Mouse (Mus musculus) adrenal gland, adult 18-20 months (tissue): ENCODE results near the gene Celf5. TPM values are rescaled to one million over a fixed set of nuclear protein-coding genes. Genes with fewer than 3 reads are reported as not detected.

Source experiments
- DNase-seq, 2 experiments: peaks; one replicate each; pipeline ENCODE4 v3.0.0; 2021 to 2022; ENCODE audit warnings: low spot score in 2 of 2
- total RNA-seq, 2 experiments: library from RNA; stranded (reverse); gene quantifications; 1 replicate in 1 of 2; 2 replicates in 1 of 2; pipeline ENCODE4 v1.2.3; 2021

Gene Celf5
- total RNA-seq, 2 experiments from 2014 or later, result 0.42 to 0.50 TPM

DNA sequence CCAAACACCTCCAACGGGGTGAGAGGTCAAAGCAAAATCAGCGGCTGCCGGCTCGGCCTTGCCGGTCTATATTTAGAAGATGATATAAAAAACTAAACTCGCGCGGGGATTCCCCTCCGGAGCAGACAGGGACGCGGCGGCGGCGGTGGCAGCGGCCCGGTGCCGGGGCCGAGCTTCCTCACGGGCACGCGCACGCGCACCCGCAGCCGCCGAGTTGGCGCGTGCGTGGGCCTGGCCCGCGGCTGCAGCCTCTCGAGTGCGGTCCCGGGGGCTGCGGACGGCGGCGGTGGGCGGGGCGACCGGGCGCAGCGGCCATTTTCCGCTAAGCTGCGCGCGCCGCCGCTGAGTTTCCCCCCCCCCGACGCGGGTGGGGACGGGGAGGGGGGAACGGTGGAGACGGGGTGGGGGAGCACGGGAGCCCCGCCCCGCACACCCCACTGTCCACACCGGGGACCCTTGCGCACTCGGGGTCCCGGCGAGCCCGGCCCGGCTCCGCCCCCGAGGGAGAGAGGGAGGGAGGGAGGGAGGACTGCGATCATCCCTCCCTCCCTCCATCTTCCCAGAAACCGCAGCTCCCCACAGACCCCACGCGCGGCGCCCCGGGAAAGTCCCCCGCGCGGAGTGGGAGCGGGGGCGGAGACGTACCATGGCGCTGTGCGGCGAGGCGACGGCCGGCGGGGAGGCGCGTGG lies 52.2 kb downstream of the Celf5 start:
- peak; percentile 81 to 83 for DNase-seq

DNA sequence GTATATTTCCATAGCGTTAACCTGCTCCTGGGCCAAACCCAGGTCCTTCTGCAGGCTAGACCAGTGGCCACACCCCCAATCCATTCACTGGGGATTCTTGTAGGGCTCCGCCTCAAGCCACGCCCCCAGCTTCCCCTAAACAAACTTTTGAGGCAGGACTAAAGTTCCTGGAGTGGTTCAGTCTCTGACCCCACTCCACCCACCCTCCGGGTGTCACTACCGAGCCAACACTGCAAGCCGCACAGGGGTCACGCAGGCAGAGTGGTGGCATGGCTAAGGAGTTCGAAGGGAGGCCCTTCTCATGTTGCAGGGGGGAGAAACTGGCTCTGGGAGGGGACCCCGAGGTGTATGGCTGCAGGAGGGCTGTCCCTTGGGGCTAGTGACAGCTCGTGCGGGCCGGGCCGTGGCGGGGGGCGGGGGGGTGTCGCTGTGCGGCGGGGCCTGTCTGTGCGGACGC lies 52.9 kb downstream of the Celf5 start:
- peak; percentile 80 to 82 for DNase-seq

DNA sequence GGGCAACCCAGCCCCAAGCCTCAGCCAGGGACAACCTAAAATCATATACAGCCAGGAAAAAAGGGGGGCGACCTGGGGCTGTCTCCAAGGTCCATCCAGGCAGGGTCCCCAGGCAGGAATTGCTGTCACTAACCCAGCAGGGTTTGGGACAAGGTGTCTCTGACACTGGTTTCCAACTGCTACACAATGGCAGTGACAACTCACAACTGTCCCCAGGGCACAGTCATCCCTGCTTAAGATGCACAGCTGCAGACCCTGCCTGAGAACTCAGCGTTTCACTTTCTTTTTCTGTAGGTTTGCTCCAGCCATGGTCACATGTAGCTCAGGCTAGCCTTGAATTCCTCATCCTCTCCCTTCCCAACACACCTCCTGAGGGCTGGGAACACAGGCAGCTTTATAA lies 53.4 kb downstream of the Celf5 start:
- DNase-seq, result no peak

DNA sequence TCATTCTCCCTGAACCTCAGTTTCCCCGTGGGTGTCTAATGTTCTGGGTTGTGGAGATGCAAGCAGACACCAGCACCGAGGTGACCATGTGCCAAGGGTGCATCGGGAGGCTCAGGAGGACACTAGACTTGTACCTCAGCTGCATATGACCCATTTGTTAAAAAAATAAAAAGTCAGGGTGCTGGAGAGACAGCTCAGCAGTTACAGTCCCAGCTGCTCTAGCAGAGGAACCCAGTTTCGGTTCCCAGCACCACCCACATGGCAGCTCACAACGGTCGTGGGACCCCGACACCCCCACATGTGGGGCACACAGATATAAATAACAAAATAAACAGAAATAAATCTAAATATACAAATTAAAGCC lies 54.0 kb downstream of the Celf5 start:
- DNase-seq, result peak in 1 of 2 experiments; percentile 21

DNA sequence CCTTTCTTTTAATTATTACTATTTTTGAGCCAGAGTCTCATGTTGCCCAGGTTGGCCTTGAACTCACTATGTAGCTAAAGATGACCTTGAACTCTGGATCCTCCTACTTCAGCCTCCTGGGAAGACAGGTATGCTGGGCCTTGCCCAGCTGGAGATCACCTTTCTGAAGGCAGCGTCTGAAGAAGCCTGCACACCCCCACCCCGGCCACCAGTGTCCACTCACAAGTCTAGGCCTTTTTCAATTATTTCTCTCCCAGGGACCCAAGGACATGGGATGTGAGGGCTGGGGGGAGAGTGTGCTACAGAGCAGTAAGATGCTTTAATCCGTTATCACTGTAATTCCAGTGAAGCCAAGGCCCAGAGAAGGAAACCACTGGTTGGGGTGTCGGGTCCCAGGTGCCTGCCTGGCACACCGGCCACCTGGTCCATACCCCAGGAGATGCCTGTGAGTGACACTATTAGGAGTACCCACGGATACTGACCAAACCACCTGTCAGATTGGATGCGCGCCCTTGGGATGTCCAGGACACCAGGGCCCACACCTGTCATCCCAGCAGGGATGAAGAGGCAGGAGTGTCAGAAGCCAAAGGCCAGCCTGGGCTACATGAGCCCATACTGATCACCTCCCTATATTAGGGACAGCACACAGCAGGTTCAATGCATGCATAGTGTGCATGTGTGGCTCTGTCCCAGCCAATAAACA lies 54.6 kb downstream of the Celf5 start:
- peak in 1 of 2 experiments; percentile 20 for DNase-seq

DNA sequence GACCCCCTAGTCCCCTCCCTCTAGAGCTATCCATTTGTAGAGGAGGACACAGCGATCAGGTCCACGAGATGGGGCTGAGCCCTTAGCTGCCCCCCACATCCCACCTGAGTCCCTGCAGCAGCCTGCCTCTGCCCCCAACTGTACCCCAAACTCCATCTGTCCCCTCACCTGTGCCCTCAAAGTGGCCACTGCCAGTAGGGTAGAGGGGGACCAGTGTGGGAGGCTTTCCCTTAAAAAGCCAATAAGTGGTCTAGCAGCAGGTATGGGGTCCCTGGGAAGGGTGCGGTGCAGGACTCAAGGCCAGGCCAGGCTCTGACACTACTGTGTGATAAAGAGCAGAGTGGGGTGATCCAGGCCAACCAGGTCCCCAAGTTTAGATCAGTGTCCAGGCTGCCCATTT lies 55.2 kb downstream of the Celf5 start:
- DNase-seq, result no peak

DNA sequence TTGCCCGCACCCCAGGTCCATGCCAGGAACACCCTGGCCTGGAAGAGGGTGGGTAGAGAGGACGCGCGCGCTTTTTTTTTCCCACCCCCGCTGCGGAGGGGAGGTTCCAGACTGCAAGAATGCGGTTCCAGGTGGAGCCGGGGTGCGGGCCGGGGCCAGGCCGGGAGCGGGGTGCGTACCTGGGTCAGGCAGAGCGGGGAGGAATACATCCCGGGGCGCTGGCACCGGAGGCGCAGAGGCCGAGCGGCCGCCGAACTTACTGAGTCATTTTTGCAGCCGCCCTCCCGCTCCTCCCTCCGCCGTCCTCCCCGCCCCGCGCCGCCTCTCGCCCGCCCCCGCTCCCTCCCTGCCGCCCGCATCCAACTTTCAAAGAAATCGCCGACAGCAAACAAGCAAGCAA lies 55.6 kb downstream of the Celf5 start:
- peak; percentile 83 for DNase-seq

DNA sequence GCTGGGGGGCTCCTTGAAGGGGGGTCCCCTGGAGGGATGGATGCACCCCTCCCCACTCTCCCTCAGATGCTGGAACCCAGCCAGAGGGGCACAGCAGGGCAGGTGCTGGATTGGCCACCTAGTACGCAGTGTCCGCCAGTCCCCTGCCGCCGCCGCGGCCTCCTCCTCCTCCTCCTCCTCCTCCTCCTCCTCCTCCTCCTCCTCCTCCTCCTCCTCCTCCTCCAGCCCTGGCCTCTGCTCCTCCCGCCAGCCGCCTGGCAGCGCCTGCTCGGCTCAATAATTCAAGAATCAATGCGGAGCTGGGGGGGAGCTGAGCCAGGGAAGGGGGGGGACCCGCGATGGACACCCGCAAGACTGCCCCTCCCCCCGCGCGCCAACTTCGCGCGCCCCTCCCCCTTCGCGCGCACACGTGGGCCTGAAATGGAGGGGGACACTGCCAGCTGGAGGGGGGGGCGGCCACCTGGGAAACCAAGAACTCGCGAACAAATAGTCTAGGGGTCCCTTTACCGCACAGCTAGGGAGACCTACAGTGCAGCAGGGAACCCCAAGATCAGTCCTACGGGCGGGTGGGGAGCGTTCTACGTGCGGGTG lies 56.3 kb downstream of the Celf5 start:
- DNase-seq, result peak; percentile 33 to 44

DNA sequence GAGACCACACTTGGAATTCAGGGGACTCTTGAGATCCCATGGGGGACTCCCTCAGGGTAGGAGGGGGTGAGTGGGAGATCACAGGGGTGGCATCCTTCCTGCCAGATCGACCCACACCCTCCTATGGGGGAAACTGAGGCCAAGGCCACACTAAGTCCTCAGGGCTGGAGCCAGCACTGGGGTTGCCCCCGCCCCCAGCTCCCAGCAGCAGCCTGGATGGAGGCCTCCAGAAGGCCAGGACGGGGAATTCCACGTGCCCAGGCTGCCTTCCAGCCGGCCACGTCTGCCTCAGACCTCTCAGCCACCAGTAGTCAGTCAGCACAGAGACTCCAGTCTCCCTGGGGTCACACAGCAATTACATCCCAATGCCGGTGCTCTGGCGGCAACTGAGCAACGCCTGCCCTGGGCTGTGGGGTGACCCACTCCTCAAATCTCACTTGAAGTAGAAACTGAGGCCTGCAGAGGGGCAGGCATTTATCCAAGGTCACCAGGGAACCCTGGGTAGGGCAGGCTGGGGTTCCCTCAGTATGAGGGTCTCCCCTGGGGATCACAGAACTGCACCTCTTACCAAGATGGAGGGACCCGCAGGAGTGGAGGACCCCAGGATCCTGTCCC lies 57.2 kb downstream of the Celf5 start:
- peak; percentile 46 for DNase-seq

DNA sequence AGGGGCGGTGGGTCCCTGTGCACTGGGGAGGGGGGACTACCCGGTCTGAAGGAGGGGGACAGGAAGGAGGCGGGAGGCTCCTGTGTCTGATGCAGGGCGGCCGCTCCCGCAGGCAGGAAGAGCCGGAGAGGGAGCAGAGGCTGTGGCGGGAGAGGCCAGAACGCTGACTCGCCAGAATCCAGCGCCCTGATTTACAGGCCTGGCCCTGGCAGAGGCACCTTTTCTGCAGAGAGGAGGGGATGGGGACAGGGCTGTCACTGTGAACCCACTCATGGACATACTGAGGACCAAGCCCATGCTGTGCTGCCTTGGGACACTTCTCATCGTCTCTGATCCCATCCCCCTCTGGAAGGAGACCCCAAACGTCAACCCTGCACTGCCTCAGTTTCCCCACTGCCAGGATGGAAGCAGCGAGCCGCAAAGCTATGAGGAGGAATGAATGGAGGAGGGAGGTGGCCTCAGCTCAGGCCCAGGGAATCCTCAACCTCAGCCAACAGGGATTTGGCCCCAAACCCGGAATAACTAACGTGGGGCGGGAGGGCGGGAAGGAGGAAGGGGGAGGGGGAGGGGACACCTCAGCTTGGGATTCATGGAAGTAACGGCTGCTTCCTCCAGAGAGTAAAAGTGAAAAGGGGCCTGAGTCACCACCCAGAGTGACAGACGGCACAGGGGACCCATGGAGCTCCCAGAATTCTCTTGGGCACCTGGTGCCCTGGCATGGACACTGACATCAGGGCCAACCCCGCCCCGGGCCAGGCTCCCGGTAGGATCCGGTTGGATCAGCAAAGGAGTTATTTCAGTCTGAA lies 58.1 kb downstream of the Celf5 start:
- DNase-seq, result peak; percentile 42 to 52

DNA sequence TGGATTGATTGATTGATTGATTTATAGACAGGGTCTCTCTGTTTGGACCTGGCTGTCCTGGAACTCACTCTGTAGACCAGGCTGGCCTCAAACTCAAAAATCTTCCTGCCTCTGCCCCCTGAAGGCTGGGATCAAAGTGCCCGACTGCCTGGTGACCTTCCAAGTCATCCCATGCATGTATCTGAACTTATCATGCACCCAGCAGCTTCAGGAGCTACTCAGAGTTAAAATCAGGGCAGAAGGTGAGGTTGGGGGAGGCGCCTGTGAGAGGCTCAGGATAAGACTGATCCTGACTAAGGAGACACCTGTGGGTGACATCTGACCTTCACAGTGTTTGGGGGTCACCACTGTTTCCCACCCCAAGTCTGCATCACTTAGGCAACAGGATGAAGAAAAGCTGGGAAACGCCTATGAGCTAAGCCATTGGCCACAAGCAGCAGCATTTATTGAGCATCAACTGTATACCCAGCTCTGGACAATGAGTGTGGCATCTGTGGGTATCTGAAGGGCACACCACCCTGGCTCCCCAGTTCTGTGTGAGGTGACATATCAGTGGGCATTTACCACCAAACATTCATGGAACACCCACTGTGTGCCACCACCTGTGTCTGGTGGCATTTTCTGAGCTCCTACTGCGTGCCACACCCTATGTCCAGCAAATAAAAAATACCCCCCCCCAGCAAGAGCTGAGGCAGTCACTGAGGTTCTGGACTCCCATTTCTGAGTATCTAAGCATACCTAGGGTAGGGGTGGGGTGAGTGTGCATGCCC lies 58.8 kb downstream of the Celf5 start:
- no peak for DNase-seq

DNA sequence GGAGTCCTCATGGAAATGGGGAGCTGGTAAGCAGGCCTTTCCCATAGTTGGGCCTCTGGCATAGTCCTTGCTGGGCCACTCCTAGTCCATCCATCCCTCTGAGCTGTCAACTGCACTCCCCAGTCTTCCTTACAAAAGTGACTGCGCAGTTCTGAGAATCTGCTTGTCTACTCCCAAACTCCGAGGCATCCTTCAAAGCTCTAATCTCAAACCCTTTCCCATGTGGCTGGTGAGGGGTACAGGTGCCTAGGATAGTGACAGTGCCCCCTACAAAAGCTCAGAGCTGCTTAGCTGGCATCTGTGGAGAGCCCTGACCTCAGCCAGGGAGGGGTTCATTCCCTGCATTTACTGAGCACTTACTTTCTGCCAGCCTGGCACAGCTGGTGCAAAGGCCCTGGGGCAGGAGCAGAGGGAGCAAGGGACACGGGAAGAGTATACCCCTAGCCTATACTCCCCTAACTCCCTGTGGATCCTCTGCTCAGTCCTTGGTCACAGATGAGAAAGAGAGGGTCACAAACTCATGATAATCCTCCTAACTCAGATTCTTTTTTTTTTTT lies 59.8 kb downstream of the Celf5 start:
- DNase-seq, result no peak

DNA sequence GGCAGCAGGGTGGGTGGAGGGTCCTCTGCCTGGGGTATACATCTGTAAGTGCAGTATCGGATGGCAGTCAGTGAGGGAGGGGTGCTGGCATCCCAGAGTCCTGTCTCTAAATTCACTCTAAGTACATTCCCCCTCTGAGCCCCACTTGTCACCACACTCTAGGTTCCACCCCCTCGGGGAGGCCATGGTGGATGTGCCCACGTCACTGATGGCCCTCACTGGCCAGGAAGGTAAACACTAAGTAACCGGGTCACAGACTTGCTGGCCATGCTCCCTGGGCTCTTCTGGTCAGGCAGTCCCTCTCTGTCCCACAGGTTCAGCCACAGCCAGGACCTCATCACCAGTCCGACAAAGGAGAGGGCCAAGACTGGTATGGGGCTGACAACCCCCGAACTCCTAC lies 60.3 kb downstream of the Celf5 start:
- no peak for DNase-seq

DNA sequence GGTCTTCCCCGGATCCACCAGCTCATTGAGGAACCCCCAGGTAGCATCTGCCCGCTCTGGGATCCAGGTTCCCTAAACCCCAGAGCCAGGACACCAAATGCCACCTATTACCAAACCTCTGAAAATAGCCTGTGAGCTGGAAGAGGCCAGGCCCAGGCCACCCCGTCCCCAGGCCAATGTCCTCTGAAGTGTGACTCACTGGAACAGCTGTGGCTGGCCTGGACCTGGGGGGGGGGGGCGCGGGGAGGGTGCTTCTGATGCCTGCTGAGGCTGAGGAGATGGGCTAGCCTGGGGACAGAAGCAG lies 60.8 kb downstream of the Celf5 start:
- DNase-seq, result peak in 1 of 2 experiments; percentile 31

DNA sequence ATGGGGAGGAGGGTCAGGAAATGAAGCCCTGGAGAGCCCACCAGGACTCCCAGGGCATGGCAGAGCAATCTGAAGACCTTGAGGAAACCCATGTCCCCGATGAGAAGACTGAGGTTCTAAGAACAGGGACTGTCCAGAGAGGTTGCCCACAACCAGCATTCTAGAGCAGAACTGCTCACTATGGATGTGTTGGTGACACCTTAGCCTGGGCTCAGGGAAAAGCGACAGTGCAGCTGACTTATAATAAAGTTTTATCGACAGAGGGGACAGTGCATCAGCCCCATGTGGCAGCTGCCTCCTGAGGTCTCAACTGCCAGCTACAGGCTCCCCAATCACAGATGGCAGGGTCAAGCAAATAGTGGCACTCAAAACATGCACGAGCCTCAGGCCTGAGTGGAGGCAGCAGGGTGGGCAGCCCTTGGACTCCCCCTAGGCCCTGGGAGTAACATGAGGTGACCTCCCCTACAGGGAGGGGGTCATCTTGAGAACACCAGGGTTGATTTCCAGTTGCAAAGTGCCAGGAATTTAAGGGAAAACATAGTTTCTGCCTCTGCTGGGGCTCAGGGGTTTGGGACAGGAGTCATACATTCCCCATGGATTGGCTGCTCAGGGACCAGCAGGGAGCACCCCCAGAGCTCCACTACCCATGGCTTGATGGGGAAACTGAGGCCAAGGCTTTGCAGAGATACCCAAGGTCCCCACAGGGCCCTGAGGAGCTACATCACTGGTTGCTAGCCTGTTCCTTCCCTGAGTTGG lies 61.3 kb downstream of the Celf5 start:
- DNase-seq, result peak in 1 of 2 experiments; percentile 21

DNA sequence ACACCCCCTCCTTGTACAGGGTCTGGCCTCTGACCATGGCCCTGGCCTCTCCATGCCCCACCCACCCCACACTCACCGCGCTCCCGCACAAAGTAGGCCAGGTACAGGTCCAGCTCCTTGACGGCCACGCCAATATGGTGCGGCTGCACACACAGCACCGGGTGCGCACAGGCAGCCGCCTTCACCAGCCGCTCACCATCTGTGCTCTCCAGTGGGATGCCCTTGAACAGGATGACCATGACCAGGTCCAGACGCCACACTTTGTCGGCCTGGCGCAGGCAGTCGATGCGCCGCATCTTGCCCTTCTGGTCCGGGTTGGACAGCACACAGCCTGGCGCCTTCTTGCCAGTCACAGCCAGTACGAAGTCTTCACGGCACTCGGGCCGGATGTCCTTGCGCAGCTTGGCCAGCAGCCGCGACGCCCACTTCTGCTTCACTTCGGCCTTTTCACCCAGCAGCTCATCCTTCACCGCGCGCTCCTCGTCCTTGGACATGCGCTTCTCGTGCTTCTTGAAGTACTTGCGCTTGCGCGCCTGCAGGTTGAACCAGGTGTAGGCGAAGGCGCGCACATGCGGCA lies 62.2 kb downstream of the Celf5 start:
- DNase-seq, result peak; percentile 54 to 61

DNA sequence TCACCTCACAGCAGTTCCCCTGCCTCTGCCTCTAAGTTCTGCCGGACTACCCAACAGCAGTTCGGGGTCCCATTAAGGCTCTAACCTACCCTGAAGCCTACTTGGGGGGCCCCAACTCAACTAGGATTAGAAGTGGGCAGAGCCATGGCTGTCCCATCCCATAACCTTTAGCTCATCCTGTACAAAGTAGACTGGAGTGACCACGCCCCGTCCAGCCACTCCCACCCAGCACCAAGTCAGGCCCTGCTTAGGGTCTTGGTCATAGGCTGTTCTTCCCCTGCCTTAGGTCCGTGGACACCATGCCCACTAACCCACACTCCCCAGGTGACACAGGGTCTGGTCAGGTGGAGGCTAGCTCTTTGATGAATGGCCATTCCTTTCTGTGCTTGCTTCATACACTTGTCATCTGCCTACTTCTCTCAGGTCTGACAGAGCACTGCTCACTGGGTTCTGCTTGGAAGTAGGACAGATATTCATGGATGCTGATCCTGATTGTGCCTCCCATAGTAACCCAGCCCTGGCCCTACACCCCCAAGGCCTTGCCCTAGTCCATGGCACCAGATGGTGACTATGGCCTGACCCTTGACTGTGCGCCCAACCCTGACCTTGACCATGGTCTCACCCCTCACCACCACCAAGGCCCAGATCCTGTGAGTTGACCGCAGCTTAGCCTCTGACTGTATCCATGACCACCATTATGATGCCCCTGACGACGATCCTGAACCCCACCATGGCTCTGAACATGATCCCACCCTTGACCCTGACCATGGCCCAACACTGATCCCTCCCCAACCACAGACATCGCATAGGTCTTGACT lies 63.2 kb downstream of the Celf5 start:
- peak in 1 of 2 experiments; percentile 23 for DNase-seq
